Mouse (Mus musculus): ENCODE measurements at regions not wholly inside any gene's neighbourhood (a gene's known extent, or its start where the extent isn't known, plus 50 kb on each side); places are given as distances from the start of the nearest gene placed in this dataset.

- Histone ChIP-seq H3K36me3 (no peaks in the 10 kb centered on the region), H3K27ac (no peak overlapping the region)
- 56% methylated on average over 2 of the region's 2 CpGs for WGBS
These were observed 202.0 kb downstream of the Vgll3 start for GRCm38 (mm10) chr16:66017040-66017439.

GRCm38 (mm10) chr16:66023397-66023796, 208.3 kb downstream of the Vgll3 start:
- H3K36me3 ChIP-seq, result no peaks in the 10 kb centered on the region
- no peaks in the 10 kb centered on the region for H3K9me3 ChIP-seq
- no peak for ATAC-seq (ENCODE audit: insufficient read depth, low FRiP score, low read depth)
- H3K4me1 ChIP-seq, result no peaks in the 10 kb centered on the region
- no peak overlapping the region for H3K4me3 ChIP-seq (replicated peaks)
- H3K9ac ChIP-seq, result no peak overlapping the region
- no peaks in the 10 kb centered on the region for H3K27me3 ChIP-seq (replicated peaks)
- WGBS, result 45% methylated on average over 2 of the region's 2 CpGs
- no peak overlapping the region for H3K27ac ChIP-seq
- no peak overlapping the region for H3K4me2 ChIP-seq

More at GRCm38 (mm10) chr16:66017040-66017439, 202.0 kb downstream of the Vgll3 start:
- Histone ChIP-seq H3K4me3 (replicated peaks) (no peak overlapping the region), H3K27me3 (replicated peaks) (no peaks in the 10 kb centered on the region), H3K9me3 (no peaks in the 10 kb centered on the region), H3K4me2 (no peak overlapping the region), H3K4me1 (no peaks in the 10 kb centered on the region), H3K9ac (no peak overlapping the region)
- ATAC-seq (ENCODE audit: insufficient read depth, low FRiP score, low read depth), result no peak
